Mouse (Mus musculus) heart, embryonic 12.5 days (tissue): ENCODE results near the gene Ceacam9. TPM values are rescaled to one million over a fixed set of nuclear protein-coding genes. Genes with fewer than 3 reads are reported as not detected.
"Not testable (repeated sequence)": the region's sequence is repeated elsewhere in the genome, so short reads cannot be mapped to it uniquely, and the experiment has no call there.

Experiments
- ATAC-seq: fragments of 200-750 bp; cut with Nextera tagmentation; 2 replicates; pipeline ENCODE4 v1.8.0; 2017; ENCODE audit warnings: moderate TSS enrichment, moderate library complexity; ENCODE audit not compliant: insufficient number of reproducible peaks, low FRiP score
- H3K27ac ChIP-seq: fragments of 300-500 bp; sonication (generic); 2 replicates; pipeline ENCODE4 v1.5.1; 2016; ENCODE audit warnings: mild to moderate bottlenecking, moderate library complexity; ENCODE audit not compliant: poor library complexity, severe bottlenecking
- H3K27me3 ChIP-seq: fragments of 300-500 bp; sonication (generic); replicated peaks from 2 replicates; pipeline ENCODE4 v1.6.1; 2016; ENCODE audit warnings: mild to moderate bottlenecking, moderate library complexity
- H3K36me3 ChIP-seq: fragments of 300-500 bp; sonication (generic); 2 replicates; pipeline ENCODE4 v1.6.1; 2016; ENCODE audit warnings: mild to moderate bottlenecking, moderate library complexity
- H3K4me1 ChIP-seq: fragments of 300-500 bp; sonication (generic); replicated peaks from 2 replicates; pipeline ENCODE4 v1.6.1; 2016; ENCODE audit warnings: mild to moderate bottlenecking
- H3K4me2 ChIP-seq: fragments of 300-500 bp; sonication (generic); 2 replicates; pipeline ENCODE4 v1.6.1; 2016; ENCODE audit warnings: mild to moderate bottlenecking, moderate library complexity
- H3K4me3 ChIP-seq: fragments of 300-500 bp; sonication (generic); 2 replicates; pipeline ENCODE4 v1.5.1; 2016; ENCODE audit warnings: mild to moderate bottlenecking
- H3K9ac ChIP-seq: fragments of 300-500 bp; sonication (generic); 2 replicates; pipeline ENCODE4 v1.6.1; 2016; ENCODE audit warnings: mild to moderate bottlenecking, moderate library complexity
- H3K9me3 ChIP-seq: fragments of 300-500 bp; sonication (generic); replicated peaks from 2 replicates; pipeline ENCODE4 v1.6.1; 2016; ENCODE audit warnings: mild to moderate bottlenecking, moderate library complexity
- WGBS: fragments of 180-500 bp; shearing (Covaris S2); methylation state at CpG from one replicate; pipeline ENCODE4 v1.1.7; 2016; 5-methylcytosine and 5-hydroxymethylcytosine counted together
- polyA plus RNA-seq: library from polyadenylated mRNA; unstranded; fragments of >200 nt; fragmentation: Nextera tagmentation; extraction: Ambion mirVana; gene quantifications from 2 replicates; pipeline ENCODE4 v1.2.1, GENCODE M21; 2016

Ceacam9 gene
- polyA plus RNA-seq, 1 experiment from 2014 or later, result not detected

GRCm38 (mm10) chr7:16712633-16713415, 8.9 kb upstream of the Ceacam9 start:
- Histone ChIP-seq H3K4me2 (no peak overlapping the region), H3K9ac (no peak overlapping the region), H3K27me3 (no peaks in the 10 kb centered on the region), H3K4me3 (no peak overlapping the region), H3K9me3 (no peaks in the 10 kb centered on the region; the same call in 1 of the 2 replicates), H3K4me1 (peaks cover 19% of the 10 kb centered on the region), H3K27ac (no peak overlapping the region), H3K36me3 (no peaks in the 10 kb centered on the region)
- no peak for ATAC-seq
- WGBS, result 72% methylated on average over 12 of the region's 13 CpGs

- H3K4me2 ChIP-seq, H3K9ac ChIP-seq, H3K36me3 ChIP-seq, ATAC-seq, H3K4me3 ChIP-seq, H3K27ac ChIP-seq, H3K9me3 ChIP-seq, H3K27me3 ChIP-seq, H3K4me1 ChIP-seq: not testable (repeated sequence)
- 34% methylated on average over 8 of the region's 8 CpGs for WGBS
Observed at GRCm38 (mm10) chr7:16716456-16717152, 5.1 kb upstream of the Ceacam9 start.

- not testable (repeated sequence) for H3K27me3 ChIP-seq, H3K4me1 ChIP-seq, ATAC-seq, H3K4me2 ChIP-seq, H3K36me3 ChIP-seq, H3K9me3 ChIP-seq, H3K9ac ChIP-seq, H3K27ac ChIP-seq, H3K4me3 ChIP-seq
- 41% methylated on average over 3 of the region's 3 CpGs for WGBS
Observed at GRCm38 (mm10) chr7:16722490-16722889, 761 bp downstream of the Ceacam9 start.

- H3K4me3 ChIP-seq, result 0 out of 2 replicates have a peak overlapping the region, but pooled peaks have one; percentile 10
- ATAC-seq, result peak; percentile 52; the same call in 1 of the 2 replicates
- peak overlapping the region; percentile 46 for H3K4me2 ChIP-seq
- H3K9me3 ChIP-seq, result no peaks in the 10 kb centered on the region
- H3K27me3 ChIP-seq, result no peaks in the 10 kb centered on the region
- 0 out of 2 replicates have a peak overlapping the region, but pooled peaks have one; percentile 19 for H3K9ac ChIP-seq
- H3K4me1 ChIP-seq, result peaks cover 17% of the 10 kb centered on the region
- no peaks in the 10 kb centered on the region for H3K36me3 ChIP-seq
- WGBS, result 21% methylated on average over 14 of the region's 14 CpGs
- peak overlapping the region; percentile 26; the same call in 1 of the 2 replicates for H3K27ac ChIP-seq
Observed at GRCm38 (mm10) chr7:16728596-16729348, 7.0 kb downstream of the Ceacam9 start.

GRCm38 (mm10) chr7:16729563-16729962, 7.8 kb downstream of the Ceacam9 start:
- not testable (repeated sequence) for H3K36me3 ChIP-seq, H3K27ac ChIP-seq, H3K9me3 ChIP-seq, H3K27me3 ChIP-seq
- Histone ChIP-seq H3K4me2 (peak overlapping the region; percentile 46), H3K4me3 (0 out of 2 replicates have a peak overlapping the region, but pooled peaks have one; percentile 6), H3K9ac (0 out of 2 replicates have a peak overlapping the region, but pooled peaks have one; percentile 19), H3K4me1 (peaks cover 17% of the 10 kb centered on the region)
- WGBS, result 4% methylated on average over 7 of the region's 7 CpGs
- peak; percentile 28; the same call in 1 of the 2 replicates for ATAC-seq

- H3K9ac ChIP-seq, result no peak overlapping the region
- no peaks in the 10 kb centered on the region for H3K36me3 ChIP-seq
- ATAC-seq, result no peak
- H3K9me3 ChIP-seq, result no peaks in the 10 kb centered on the region
- H3K4me3 ChIP-seq, result no peak overlapping the region
- H3K4me2 ChIP-seq, result no peak overlapping the region
- WGBS, result 87% methylated on average over 6 of the region's 6 CpGs
- peaks cover 17% of the 10 kb centered on the region for H3K4me1 ChIP-seq
- H3K27ac ChIP-seq, result no peak overlapping the region
- no peaks in the 10 kb centered on the region for H3K27me3 ChIP-seq
Observed at GRCm38 (mm10) chr7:16730791-16731190, 9.1 kb downstream of the Ceacam9 start.

GRCm38 (mm10) chr7:16731893-16732422, 10.2 kb downstream of the Ceacam9 start:
- WGBS, result 66% methylated on average over 7 of the region's 7 CpGs

GRCm38 (mm10) chr7:16737606-16738072, 15.9 kb downstream of the Ceacam9 start:
- H3K4me2 ChIP-seq, result peak overlapping the region; percentile 87
- peaks cover 14% of the 10 kb centered on the region for H3K4me1 ChIP-seq
- H3K9ac ChIP-seq, result peak overlapping the region; percentile 56; the same call in 1 of the 2 replicates
- ATAC-seq, result peak; percentile 1; the same call in 1 of the 2 replicates
- WGBS, result 37% methylated on average over 10 of the region's 10 CpGs
- H3K36me3 ChIP-seq, result peaks cover 11% of the 10 kb centered on the region; the same call in 1 of the 2 replicates
- H3K9me3 ChIP-seq, result no peaks in the 10 kb centered on the region
- H3K27ac ChIP-seq, result no peak overlapping the region
- peak overlapping the region; percentile 98 for H3K4me3 ChIP-seq
- H3K27me3 ChIP-seq, result no peaks in the 10 kb centered on the region

More at GRCm38 (mm10) chr7:16731893-16732422, 10.2 kb downstream of the Ceacam9 start:
- H3K27me3 ChIP-seq, result no peaks in the 10 kb centered on the region
- no peak overlapping the region for H3K9ac ChIP-seq
- peaks cover 17% of the 10 kb centered on the region for H3K4me1 ChIP-seq
- no peak overlapping the region for H3K4me3 ChIP-seq
- no peaks in the 10 kb centered on the region for H3K9me3 ChIP-seq
- no peak overlapping the region for H3K27ac ChIP-seq
- H3K4me2 ChIP-seq, result no peak overlapping the region
- no peak for ATAC-seq
- H3K36me3 ChIP-seq, result no peaks in the 10 kb centered on the region

- Histone ChIP-seq H3K4me3 (peak within 1 kb of the TSS; percentile 98), H3K4me1 (peaks cover 14% of the 10 kb centered on the region), H3K4me2 (peak within 1 kb of the TSS; percentile 87), H3K27me3 (no peaks in the 10 kb centered on the region), H3K9ac (peak within 1 kb of the TSS; percentile 96), H3K27ac (peak within 1 kb of the TSS; percentile 75), H3K36me3 (peaks cover 17% of the 10 kb centered on the region), H3K9me3 (no peaks in the 10 kb centered on the region)
- ATAC-seq, result peak; percentile 95
- WGBS, result under 1% methylated on average over 34 of the region's 34 CpGs
Observed at GRCm38 (mm10) chr7:16738073-16738696, 16.5 kb downstream of the Ceacam9 start, which contains the start of gene Ap2s1. TSS of gene Ap2s1 (plus strand) at chr7:16738410.

- Histone ChIP-seq H3K4me1 (peaks cover 21% of the 10 kb centered on the region), H3K9ac (peak overlapping the region; percentile 96), H3K9me3 (no peaks in the 10 kb centered on the region), H3K27ac (no peak overlapping the region), H3K4me3 (peak overlapping the region; percentile 98), H3K27me3 (no peaks in the 10 kb centered on the region), H3K4me2 (peak overlapping the region; percentile 87), H3K36me3 (peaks cover 26% of the 10 kb centered on the region)
- no peak for ATAC-seq
- WGBS, result 48% methylated on average over 10 of the region's 10 CpGs
Observed at GRCm38 (mm10) chr7:16739056-16739604, 17.4 kb downstream of the Ceacam9 start.
